Mouse (Mus musculus): ENCODE data around the gene Denr. TPM values are rescaled to one million over a fixed set of nuclear protein-coding genes. Genes with fewer than 3 reads are reported as not detected.

Gene Denr
- 225 TPM for polyA plus RNA-seq (2014; fragmentation: Illumina TruSeq; extraction: RNeasy Lipid Tissue Mini Kit (QIAGEN cat#74804); ENCODE audit: low read depth, low replicate concordance)

GRCm38 (mm10) chr5:123906976-123907630, at the start of gene Denr:
Denr (plus strand) TSS chr5:123907175.

GRCm38 (mm10) chr5:123865365-123865764, 41.6 kb upstream of the Denr start, which contains the start of gene Hcar2:
Hcar2 (minus strand) TSS chr5:123865499.

GRCm38 (mm10) chr5:123879928-123880327, 27.0 kb upstream of the Denr start, which contains the start of gene Hcar1:
Hcar1 (minus strand) TSS chr5:123880020.

GRCm38 (mm10) chr5:123927118-123927517, 20.1 kb downstream of the Denr start, which contains the start of gene Gm43518:
Gm43518 (plus strand) TSS chr5:123927418.

DNA sequence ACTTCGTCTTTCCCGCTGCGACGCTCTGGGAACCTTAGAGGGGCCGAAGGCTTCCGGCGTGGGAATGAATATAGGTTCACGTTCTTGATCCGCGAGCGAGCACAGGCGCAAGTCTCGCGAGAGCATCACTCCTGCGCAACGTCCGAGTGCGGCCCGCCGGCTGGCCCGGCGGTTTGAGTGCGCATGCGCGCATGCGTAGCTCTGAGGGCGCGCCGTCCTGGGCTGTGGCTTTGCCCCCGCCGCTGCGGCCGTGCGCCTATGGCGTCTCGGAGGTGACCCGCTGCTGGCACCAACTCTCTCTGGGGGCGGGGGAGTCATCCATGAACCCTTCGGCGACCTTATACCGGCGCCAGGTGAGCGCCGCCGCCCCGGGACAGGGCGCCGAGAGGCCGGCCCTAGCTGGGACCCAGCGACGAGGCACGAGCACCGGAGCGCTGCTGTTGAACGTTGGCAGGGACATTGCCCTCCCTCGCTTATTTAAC, 23.6 kb downstream of the Denr start, which contains the start of gene Ccdc62:
Gene Ccdc62, plus strand, starts transcription at position 172 of the 482 bp plus-strand sequence.

DNA sequence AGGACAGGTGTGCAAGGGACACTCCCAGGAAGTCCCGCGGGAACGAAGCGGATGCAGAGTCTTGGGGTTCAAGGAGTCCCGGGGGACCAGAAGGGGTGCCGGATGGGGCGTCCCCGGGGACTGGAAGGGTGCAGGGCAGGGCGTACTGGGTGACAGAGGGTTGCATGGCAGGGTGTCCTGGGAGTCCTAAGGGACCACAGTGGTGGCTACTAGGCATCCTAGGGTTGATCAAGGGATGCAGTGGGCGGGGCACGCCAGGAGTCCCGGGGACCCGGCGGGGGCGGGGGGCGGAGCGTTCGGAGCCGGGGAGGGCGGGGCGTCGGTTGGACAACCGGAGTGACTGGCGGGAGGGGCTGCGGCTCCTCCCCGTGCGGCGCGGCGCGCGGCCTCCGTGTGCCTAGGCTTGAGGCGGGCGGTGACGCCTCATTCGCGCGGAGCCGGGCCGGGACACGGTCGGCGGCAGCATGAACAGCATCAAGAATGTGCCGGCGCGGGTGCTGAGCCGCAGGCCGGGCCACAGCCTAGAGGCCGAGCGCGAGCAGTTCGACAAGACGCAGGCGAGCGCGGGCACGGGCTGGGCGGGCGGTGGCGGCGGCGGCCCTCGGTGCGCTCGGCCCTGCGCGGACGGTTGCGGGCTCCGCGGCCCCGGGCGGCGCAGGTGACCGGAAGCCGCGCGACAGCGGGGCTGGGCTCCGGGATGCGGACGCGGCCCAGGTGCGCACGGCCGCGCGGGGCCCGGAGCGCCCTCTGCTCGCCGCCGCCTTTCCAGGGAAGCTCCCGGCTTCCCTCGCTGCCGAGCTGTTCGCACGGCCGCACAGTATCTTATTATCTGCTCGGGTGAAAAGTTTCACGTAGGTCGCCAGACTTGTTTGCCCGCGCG, 66.6 kb downstream of the Denr start, which contains the start of gene Hip1r:
Gene Hip1r, plus strand, starts transcription at position 330 of the 880 bp plus-strand sequence.

Other genes starting within 250 kb of the Denr start
- gene Clip1, start 222.6 kb upstream of the Denr start, polyA plus RNA-seq (2014; fragmentation: Illumina TruSeq; extraction: RNeasy Lipid Tissue Mini Kit (QIAGEN cat#74804); ENCODE audit: low read depth, low replicate concordance), result 45.4 TPM
- gene Zcchc8, start 186.1 kb upstream of the Denr start, polyA plus RNA-seq (2014; fragmentation: Illumina TruSeq; extraction: RNeasy Lipid Tissue Mini Kit (QIAGEN cat#74804); ENCODE audit: low read depth, low replicate concordance), result 147 TPM
- 419 TPM for gene Rsrc2, start 157.8 kb upstream of the Denr start, polyA plus RNA-seq (2014; fragmentation: Illumina TruSeq; extraction: RNeasy Lipid Tissue Mini Kit (QIAGEN cat#74804); ENCODE audit: low read depth, low replicate concordance)
- 6.9 TPM for gene Kntc1, start 157.5 kb upstream of the Denr start, polyA plus RNA-seq (2014; fragmentation: Illumina TruSeq; extraction: RNeasy Lipid Tissue Mini Kit (QIAGEN cat#74804); ENCODE audit: low read depth, low replicate concordance)
- 0.50 TPM for gene Hcar2, start 41.7 kb upstream of the Denr start, polyA plus RNA-seq (2014; fragmentation: Illumina TruSeq; extraction: RNeasy Lipid Tissue Mini Kit (QIAGEN cat#74804); ENCODE audit: low read depth, low replicate concordance)
- gene Hcar1, start 27.2 kb upstream of the Denr start, polyA plus RNA-seq (2014; fragmentation: Illumina TruSeq; extraction: RNeasy Lipid Tissue Mini Kit (QIAGEN cat#74804); ENCODE audit: low read depth, low replicate concordance), result 1.4 TPM
- not detected for gene Gm43518, start 20.2 kb downstream of the Denr start, polyA plus RNA-seq (2014; fragmentation: Illumina TruSeq; extraction: RNeasy Lipid Tissue Mini Kit (QIAGEN cat#74804); ENCODE audit: low read depth, low replicate concordance)
- gene Ccdc62, start 23.5 kb downstream of the Denr start, polyA plus RNA-seq (2014; fragmentation: Illumina TruSeq; extraction: RNeasy Lipid Tissue Mini Kit (QIAGEN cat#74804); ENCODE audit: low read depth, low replicate concordance), result 7.2 TPM
- 1.6 TPM for gene Hip1r, start 66.5 kb downstream of the Denr start, polyA plus RNA-seq (2014; fragmentation: Illumina TruSeq; extraction: RNeasy Lipid Tissue Mini Kit (QIAGEN cat#74804); ENCODE audit: low read depth, low replicate concordance)
- 9.1 TPM for gene Vps37b, start 125.1 kb downstream of the Denr start, polyA plus RNA-seq (2014; fragmentation: Illumina TruSeq; extraction: RNeasy Lipid Tissue Mini Kit (QIAGEN cat#74804); ENCODE audit: low read depth, low replicate concordance)
- gene Abcb9, start 188.6 kb downstream of the Denr start, polyA plus RNA-seq (2014; fragmentation: Illumina TruSeq; extraction: RNeasy Lipid Tissue Mini Kit (QIAGEN cat#74804); ENCODE audit: low read depth, low replicate concordance), result 0.79 TPM
- 1.2 TPM for gene Ogfod2, start 205.1 kb downstream of the Denr start, polyA plus RNA-seq (2014; fragmentation: Illumina TruSeq; extraction: RNeasy Lipid Tissue Mini Kit (QIAGEN cat#74804); ENCODE audit: low read depth, low replicate concordance)
- 1.7 TPM for gene Arl6ip4, start 208.9 kb downstream of the Denr start, polyA plus RNA-seq (2014; fragmentation: Illumina TruSeq; extraction: RNeasy Lipid Tissue Mini Kit (QIAGEN cat#74804); ENCODE audit: low read depth, low replicate concordance)

Data from sigmoid colon, adult 10 weeks (tissue).